Mouse (Mus musculus): ENCODE measurements at regions not wholly inside any gene's neighbourhood (a gene's known extent, or its start where the extent isn't known, plus 50 kb on each side); places are given as distances from the start of the nearest gene placed in this dataset.
A peak's percentile ranks its signal among the peaks of the same experiment; 100 is the strongest.

DNA sequence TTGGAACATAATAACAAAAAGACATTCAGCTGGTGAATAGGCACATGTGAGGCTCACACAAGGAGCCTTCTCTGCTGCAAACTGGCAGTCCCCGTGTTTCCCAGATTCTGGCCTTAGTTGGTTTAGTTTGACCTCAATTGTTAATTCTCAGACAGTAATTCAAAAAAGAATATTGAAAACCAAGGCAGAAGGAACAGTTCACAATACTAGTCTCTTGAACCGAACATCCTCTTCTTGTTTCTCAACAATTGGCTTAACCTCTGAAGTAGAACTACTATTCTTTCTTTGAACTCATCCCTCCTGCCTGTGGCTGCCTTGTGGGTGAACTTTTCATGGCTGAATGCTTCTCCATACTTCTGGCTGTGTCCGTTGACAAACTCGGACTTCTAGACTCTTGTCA is 110.4 kb upstream of the Neil3 start:
- ATAC-seq (replicated peaks; ENCODE audit: poor library complexity, severe bottlenecking), result no peak

DNA sequence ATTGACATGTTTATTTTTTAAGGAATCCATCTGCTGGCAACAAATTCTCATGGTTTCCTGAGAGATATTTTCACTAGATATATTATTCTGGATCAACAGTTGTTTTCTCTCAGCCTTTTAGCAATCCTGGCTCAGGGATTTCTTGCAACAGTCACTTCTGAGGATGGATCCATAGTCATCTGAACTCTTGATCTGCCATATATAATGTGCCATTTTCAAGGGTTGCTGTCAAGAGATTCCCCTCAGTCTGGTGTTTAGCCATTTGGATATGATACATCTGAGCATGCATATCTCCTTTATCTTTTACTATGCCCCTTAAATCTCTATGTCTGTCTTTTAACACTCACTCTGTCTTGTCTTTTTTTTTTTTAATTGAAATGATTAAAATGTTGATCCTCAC is 130.3 kb upstream of the Neil3 start:
- ATAC-seq (replicated peaks; ENCODE audit: poor library complexity, severe bottlenecking), result no peak

DNA sequence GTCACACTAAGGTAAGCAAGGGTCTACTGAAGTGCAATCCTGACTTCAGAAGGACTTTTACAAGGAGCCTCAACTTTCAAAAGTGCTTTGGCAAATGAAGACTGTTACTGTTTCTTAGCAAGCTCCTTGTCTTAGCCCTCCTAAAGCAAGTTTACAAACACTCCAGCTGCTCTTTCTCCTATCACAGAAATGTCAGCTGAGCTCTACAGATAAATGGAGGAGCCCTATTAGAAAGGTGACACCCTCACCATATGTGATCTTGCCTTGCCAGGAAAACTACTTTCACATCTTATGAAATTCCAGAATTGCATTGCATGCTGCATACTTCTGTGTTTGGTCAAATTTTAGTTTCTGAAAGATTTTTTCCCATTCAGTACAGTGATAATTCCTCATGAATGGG is 136.6 kb upstream of the Neil3 start:
- no peak for ATAC-seq (replicated peaks; ENCODE audit: poor library complexity, severe bottlenecking)

DNA sequence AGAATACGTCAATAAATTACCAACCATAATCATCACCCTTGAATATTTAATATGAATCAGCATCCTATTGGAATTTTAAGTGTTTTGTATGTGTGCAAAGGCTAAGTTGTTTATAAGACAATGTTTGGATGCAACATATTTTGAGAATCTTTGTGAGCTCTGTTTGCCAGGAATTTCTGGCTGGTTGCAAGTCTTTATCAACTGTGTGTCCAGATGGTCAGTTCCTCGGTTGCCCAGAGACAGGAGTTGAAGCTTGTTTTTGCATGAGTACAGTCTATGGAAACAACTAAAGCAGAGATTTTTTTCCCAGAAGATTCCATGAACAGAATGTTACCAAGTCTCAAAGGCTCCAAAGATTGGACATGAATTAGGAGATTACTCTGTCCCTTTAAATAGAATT is 142.0 kb upstream of the Neil3 start:
- ATAC-seq (replicated peaks; ENCODE audit: poor library complexity, severe bottlenecking), result no peak

DNA sequence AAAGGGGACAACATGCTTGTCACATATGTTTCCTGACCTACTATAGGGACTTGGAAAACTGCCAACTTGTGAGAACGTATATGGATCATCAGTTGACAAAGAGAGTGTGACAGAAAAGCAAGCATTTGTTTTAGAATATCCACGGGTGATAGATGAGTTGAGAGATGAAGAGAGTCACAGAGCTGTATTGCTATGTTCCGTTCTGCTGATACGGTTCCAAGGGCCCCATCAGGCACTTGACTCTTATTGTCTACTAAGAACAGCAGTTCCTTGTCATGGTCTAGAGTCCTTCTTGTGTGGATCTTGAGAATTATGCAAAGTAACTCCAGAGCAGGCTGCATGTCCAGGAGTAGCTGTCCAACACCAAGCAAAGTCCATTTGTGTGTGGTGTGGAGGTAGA is 143.0 kb upstream of the Neil3 start:
- ATAC-seq (replicated peaks; ENCODE audit: poor library complexity, severe bottlenecking), result no peak

DNA sequence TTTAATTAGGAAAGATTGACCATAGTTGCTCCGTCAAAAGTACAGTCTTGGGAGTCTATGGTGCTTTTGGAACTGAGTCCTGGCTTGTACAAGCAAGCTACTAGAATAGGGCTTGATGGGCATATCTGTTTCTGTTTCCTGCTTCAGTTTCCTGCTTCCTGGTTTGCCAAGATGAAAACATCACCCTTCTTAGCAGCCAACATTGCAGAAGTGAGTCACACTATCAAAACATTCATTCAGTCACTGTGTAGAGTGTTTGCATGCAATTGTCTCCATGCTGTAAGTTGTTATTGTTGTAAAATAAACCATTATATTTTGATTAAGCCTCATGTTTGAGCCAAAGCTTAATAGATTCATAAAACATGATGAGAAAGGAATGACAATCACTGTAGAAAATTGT is 149.3 kb upstream of the Neil3 start:
- ATAC-seq (replicated peaks; ENCODE audit: poor library complexity, severe bottlenecking), result no peak

DNA sequence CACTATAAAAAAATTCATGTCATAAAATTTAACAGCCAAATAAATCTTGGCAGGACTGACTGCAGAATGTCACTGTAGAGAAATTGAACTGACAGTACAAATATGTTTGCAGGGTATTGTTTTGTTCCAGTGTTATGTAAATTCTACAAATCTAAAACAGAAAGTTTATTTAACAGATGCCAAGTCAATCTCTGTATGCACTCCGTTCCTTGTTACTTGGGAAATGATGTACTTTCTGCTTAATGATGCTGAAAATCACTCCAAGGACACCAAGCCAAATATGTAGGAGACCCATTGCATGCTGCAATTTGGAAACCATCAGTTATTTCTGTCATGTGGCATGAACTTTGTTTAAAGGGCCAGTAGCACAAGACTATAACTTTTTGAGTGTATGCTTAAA is 182.3 kb upstream of the Neil3 start:
- ATAC-seq (replicated peaks; ENCODE audit: poor library complexity, severe bottlenecking), result no peak

DNA sequence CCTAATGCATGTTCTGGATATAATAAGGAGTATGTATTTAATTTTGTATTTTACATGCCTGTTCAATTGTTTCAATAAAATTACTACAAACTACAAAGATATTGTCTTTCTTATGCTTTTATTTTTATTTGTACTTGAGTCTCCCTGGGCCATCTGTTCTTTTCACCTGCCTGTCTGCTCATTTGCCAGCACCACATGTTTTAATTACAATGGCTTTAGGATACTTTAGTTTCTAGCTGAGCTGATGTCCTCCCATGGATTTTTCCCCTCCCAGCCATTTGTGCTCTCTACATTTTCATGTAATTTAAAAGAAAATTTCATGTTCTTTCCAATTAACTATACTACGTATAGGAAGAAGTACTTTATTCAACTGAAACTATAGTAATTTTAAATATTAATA is 188.5 kb upstream of the Neil3 start:
- no peak for ATAC-seq (replicated peaks; ENCODE audit: poor library complexity, severe bottlenecking)

DNA sequence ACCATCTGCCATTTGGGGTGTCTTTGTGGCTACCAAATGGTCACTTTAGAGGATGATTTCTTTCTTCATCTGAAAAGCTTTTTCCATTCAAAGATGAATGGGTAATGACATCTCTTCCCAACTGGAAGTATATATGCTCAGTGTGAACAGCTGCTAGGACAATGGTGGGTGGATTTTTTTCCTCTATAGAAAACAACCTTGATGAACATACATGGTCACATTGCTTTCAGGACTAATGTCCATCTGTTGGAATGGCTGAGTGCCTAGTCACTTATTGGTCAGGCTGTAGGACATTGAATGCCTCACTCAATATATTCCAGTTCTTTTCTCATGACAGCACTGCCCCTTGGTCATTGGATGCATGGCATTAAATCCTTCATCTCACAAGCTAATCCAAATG is 209.0 kb upstream of the Neil3 start:
- ATAC-seq (replicated peaks; ENCODE audit: poor library complexity, severe bottlenecking), result no peak

DNA sequence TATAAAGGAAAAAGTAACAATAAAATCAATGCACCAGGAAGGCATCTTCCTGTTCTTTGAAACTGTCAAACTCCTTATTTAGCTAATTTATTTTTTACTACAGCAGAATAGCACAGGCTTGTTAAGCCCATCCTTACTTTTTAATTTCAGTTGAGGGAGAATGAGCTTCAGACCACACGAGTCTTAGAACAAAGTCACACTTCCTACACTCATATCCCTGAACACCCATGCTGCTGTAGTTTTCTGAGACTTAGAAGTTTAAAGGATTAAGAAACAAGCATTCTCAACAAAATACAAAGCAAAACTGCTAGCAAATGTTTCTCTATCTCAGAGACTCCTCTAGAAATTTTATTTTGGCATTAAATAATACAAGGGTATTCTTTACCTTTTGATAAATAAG is 208.8 kb upstream of the Vegfc start:
- ATAC-seq (replicated peaks; ENCODE audit: poor library complexity, severe bottlenecking), result no peak

DNA sequence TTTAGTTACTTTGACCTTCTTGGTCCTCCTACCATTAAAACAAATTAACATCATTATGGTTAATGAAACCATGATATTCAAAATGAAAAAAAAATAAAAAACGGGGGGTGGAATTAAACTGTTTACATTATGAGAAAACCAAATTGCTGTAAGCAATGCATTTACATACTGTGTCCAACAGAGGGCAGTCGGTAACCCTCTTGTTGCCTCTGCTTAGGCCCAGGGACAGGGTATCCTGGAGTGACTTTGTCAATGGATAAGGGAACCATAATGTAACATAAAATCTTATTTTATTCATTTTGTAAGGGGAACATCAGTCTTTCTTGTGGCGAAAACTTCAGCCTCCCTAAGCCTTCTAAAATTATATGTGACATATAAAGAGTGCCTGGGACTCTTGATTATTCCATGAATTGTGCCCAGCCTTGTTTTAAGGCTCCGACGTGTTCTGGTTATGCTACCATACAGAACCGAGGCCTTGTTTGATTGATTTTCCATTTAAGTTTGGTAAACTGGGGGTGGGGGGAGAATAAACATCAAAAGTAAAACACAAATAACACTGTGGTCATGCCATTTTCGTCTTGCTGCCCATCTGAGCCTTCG is 207.3 kb upstream of the Vegfc start:
- peak; percentile 97 for ATAC-seq (replicated peaks; ENCODE audit: poor library complexity, severe bottlenecking)

DNA sequence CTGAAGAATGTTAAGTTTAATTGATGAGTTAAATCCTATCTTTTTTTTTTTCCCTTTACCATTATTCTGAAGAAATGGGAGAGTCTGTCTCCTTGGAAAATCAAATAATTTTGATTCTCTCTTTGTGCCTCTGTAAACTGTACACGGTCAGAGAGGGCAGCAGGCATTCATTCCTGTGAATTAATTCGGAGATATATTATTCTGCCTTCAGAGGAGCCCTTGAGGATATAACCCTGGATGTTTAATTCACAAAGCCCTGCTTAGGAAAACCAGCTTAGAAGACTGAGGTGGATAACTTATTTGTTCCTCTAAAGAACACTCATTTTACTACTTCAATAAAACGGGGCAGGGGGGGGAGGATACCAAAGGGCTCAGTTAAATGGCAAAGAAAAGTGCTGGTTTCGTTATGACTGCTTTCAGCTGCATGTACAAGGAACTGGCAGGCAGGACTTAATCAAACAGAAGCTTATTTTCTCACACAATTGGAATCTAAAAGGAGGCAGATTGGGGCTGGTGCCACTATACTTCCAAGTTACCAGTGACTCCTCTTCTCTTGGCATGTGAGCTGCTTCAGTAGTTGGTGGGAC is 205.3 kb upstream of the Vegfc start:
- ATAC-seq (replicated peaks; ENCODE audit: poor library complexity, severe bottlenecking), result no peak

DNA sequence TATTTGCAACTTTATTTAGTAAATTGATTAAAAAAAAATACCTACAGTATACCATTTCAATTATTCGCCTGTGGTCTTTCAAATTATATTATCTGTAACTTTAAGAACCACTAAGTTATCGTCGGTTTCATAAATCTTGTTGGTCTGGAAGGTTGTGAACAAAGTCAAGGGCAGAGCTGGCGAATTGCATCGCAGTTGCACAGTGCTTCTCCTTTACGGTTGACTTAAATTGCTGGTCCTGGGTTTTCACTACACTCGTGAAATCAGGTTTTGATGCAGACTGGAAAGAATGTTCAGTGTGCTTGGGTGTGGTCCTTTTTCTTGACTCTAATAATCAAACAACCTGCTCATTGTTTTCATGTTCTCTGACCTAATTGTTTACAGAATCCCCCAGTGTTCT is 198.6 kb upstream of the Vegfc start:
- no peak for ATAC-seq (replicated peaks; ENCODE audit: poor library complexity, severe bottlenecking)

DNA sequence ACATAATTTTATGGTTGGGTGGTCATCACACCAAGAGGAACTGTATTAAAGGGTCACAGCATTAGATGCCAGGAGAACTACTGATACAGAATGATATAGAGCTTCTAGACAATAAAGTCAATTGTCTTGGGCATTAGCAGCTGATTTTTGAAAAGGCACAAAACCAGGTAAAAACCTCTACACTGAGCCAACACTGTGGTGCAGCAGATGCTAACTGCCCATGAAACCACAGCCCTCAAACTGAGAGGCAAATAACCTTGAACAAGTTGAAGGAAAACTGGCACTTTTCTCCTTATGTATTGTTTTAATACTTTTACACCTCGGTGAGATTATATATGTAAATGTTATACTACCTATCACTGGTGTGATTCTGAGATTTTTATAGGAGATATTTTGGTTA is 195.9 kb upstream of the Vegfc start:
- no peak for ATAC-seq (replicated peaks; ENCODE audit: poor library complexity, severe bottlenecking)

DNA sequence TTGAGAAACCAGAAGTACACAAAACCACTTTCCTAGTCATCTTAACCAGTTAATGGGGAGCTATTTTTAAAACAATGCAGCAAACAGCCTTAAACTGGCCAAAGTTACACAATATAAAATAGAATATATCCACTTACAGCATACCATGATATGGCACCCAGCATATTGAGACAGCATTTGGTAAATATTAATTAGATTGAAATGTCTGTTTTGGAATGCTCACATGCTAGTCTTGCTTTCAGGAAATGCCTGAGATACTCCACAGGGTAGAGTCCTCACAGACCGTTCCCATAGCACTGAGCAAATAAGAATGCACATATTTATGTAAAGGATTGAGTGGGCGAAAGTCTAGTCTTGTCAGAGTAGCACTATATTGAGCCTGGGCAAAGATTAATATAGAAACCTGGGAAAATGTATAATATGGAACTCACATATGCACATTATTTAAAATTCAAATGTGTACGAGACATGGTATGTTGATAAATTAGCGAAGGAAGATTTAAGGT is 185.1 kb upstream of the Vegfc start:
- ATAC-seq (replicated peaks; ENCODE audit: poor library complexity, severe bottlenecking), result peak; percentile 37; the same call in 1 of the 2 replicates

DNA sequence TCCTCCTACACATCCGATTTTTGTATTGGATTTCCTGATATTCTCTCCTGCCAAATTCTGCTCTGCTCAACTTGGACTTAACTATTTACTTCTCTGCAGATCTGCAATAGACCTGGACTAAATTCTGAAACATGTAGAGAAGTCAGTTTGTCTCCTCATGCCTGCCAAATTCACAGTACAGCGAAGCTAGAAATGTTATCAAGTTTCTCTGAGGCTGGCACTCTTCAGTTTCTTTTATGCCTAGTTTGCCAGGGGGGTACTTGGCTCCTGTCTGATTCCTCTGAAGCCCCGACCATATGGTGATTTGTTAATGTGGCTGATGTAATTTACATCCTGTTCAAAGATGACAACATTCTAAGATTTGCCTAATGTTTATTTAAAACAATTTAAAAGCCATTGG is 184.6 kb upstream of the Vegfc start:
- no peak for ATAC-seq (replicated peaks; ENCODE audit: poor library complexity, severe bottlenecking)

DNA sequence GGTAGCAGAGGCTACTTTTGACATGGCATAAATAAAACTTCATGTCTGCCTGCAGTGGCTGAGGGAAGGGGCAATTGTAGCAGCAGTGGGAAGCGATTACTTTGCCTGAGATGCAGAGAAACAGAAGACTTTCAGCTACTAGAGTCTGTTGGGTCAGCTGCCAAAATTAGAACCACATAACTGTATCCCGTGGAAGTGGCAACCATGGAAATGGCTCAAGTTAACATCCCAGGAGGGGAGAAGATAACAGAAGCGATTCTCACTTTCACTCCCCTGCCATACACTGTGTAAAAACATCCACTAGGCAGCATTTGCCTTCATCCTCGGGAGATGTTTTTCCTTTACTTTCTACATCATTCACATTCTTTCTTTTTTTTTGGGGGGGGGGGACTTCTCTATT is 155.1 kb upstream of the Vegfc start:
- ATAC-seq (replicated peaks; ENCODE audit: poor library complexity, severe bottlenecking), result no peak

DNA sequence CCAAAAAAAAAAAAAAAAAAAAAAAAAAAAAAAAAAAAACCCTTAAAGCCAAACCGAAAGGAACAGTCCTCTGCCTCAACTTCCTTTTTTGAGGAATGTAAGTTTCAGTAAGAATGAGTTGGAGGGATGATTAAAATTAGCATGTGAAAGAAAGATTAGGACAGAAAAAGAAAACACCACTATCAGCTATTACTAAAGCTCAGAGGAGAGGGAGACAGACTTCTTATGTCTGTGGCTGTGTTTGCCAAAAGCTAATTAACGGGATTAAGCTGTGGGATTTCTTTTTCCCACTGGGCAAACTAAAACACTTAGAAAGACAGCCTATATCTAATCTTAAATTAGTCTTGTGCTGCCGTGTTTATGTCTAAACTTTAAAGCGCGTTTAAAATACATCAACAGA is 146.7 kb upstream of the Vegfc start:
- ATAC-seq (replicated peaks; ENCODE audit: poor library complexity, severe bottlenecking), result peak; percentile 67

DNA sequence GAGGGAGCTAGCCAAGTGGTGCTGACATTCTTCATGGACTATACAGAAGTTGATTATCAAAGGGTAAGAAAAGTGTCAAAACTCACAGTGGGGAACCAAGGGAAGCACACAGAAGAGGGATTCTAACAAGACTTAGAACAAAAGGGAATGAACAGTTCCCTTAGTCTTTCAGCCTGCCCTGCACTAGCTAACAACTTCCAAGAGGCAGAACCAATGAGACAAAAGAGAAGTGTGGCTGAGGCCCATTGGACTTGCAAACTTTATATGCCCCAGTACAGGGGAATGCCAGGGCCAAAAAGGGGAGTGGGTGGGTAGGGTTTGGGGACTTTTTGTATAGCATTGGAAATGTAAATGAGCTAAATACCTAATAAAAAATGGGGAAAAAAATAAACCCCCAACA is 139.0 kb upstream of the Vegfc start:
- ATAC-seq (replicated peaks; ENCODE audit: poor library complexity, severe bottlenecking), result no peak

DNA sequence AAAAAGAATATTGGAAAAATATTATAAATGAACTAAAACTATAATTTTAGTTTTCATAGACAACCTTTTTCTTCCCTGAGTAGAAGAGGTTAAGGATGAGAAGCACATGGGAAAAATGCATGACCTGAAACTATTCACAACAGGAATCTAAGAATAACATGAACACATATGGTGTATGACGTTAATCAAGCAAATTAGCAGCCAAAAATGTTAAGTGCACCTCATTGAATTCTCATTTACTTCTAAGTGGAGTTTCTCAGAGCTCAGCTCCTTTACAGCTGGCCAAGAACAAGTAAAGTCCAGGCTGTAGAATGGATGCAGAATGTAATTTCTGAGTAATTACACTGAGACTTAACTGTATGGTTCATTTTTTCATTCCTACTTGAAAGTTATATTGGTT is 137.9 kb upstream of the Vegfc start:
- ATAC-seq (replicated peaks; ENCODE audit: poor library complexity, severe bottlenecking), result no peak

DNA sequence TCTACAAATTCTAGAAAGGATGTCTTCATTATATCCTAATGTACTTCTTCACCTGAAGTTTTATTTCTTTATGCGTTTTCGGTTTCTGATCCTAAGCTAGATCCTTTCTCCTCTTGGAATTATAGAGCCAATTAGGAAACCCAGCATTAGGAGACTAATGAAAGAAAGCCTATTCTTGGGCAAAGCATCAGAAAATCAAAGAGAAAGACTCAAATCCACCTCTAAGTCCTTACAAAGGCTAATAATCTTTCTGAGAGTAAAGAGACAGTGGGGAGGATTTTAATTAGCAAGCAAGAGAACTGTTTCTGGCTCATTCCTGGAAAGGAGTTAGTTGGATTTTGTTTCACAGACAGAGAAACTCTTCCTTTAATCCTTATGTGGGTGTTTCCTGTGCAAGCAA is 136.3 kb upstream of the Vegfc start:
- ATAC-seq (replicated peaks; ENCODE audit: poor library complexity, severe bottlenecking), result no peak

DNA sequence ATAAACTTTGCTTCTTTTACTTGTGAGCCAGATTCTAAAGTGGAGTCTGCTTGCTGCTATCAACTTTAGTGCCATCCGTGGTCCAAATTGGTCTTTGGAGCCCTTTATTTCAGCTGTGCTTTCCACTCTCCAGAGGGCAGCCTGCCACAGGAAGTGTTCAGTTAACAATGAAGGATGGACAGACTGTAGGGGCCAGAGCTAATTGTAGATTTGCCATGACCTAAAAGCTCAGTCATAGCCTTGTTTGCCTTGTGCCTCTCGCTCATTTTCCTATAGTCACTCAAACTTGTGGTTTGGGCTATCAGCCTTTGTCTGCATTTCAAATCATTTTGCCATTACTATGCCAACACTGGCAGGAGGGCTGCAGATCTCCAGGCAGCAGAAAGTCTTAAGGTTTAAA is 131.8 kb upstream of the Vegfc start:
- no peak for ATAC-seq (replicated peaks; ENCODE audit: poor library complexity, severe bottlenecking)

DNA sequence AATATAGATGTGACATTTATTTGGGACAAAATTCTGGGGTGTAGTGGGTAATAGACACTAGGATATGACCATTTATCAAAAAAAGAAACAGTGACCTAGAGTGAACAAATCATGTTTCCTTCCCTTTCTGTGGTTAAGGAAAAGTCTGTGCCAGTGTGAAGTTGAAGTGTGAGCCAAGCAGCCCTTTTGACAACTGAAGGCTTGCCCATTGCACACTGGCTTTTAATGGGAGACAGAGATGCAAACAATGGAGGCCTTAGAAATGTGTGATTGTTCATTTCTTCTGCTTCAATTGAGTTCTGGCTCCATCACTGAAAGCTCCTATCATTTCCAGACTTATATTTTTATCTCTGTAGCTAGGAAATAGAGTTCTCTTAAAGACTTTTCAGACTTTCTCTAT is 130.0 kb upstream of the Vegfc start:
- ATAC-seq (replicated peaks; ENCODE audit: poor library complexity, severe bottlenecking), result peak; percentile 65

All from granulocyte monocyte progenitor cell, adult 5-6 weeks (primary cell).